Mouse (Mus musculus) heart, adult 2 months (tissue): ENCODE results near the gene Kctd6.

Experiments used
- CTCF ChIP-seq: fragments of 200-600 bp; IDR thresholded peaks from 2 replicates; pipeline ENCODE4 v1.8.1; 2022; ENCODE audit warnings: antibody characterized with exemption, mild to moderate bottlenecking, moderate library complexity
- POLR2A ChIP-seq: fragments of 200-500 bp; IDR thresholded peaks from 2 replicates; pipeline ENCODE4 v1.6.1; 2011; ENCODE audit warnings: mild to moderate bottlenecking, low read depth, low read length, control low read depth; ENCODE audit not compliant: insufficient read depth

DNA sequence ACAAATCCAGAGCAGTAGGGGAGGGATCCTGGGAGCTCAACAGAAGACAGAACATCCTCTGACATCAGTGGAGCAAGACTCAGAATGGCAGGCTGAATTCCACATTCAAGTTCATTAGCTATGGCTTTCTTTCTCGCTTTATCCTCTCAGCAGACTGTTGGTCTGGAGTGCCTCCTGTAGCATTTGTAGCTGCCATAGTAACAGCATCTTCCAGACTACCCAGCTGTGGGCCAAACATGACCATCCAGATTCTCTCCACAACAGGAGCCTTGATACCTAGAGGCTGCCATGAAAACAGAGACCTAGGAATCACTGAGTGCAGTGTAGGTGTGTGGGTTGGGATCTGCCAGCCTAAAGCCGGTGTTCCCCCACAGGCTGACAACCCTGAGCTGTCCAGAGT is 4.0 kb upstream of the Kctd6 start:
- TF ChIP-seq POLR2A (no peak), CTCF (no peak)
